Mouse (Mus musculus) erythroblast, embryonic 14.5 days (primary cell): ENCODE results near the gene Wdfy4. TPM values are rescaled to one million over a fixed set of nuclear protein-coding genes. Genes with fewer than 3 reads are reported as not detected.

Experiments used
- H3K27me3 ChIP-seq: 2 replicates; pipeline ENCODE4 v1.6.1; 2012; ENCODE audit warnings: inconsistent platforms; ENCODE audit not compliant: control insufficient read depth
- H3K36me3 ChIP-seq: 2 replicates; pipeline ENCODE4 v1.6.1; 2012; ENCODE audit warnings: mild to moderate bottlenecking, inconsistent platforms; ENCODE audit not compliant: control insufficient read depth
- H3K4me1 ChIP-seq: 2 replicates; pipeline ENCODE4 v1.6.1; 2012; ENCODE audit warnings: inconsistent platforms; ENCODE audit not compliant: control insufficient read depth
- H3K4me3 ChIP-seq: replicated peaks from 2 replicates; pipeline ENCODE3; 2012; ENCODE audit warnings: moderate library complexity, mild to moderate bottlenecking, inconsistent platforms
- H3K9me3 ChIP-seq: 2 replicates; pipeline ENCODE4 v1.6.1; 2012; ENCODE audit warnings: low read length, inconsistent platforms, mixed read lengths; ENCODE audit not compliant: control insufficient read depth
- GATA1 ChIP-seq: IDR thresholded peaks from 2 replicates; pipeline ENCODE4 v1.6.1; 2012; ENCODE audit warnings: low read length, inconsistent platforms, mixed read lengths
- TAL1 ChIP-seq: IDR thresholded peaks from 3 replicates; pipeline ENCODE4 v1.6.1; 2012; ENCODE audit warnings: low read length, inconsistent platforms, mixed read lengths
- polyA plus RNA-seq: library from polyadenylated mRNA; stranded (reverse); fragments of >175 nt; gene quantifications from 2 replicates; pipeline ENCODE4 v1.2.3, GENCODE M21; 2012

The Wdfy4 gene
- 0.02 and 0.04 TPM in 2 replicates for polyA plus RNA-seq

- TF ChIP-seq TAL1 = no peak
- TF ChIP-seq GATA1 = no peak
Measured at GRCm38 (mm10) chr14:33185068-33185800, at the start of gene Wdfy4. Gene Wdfy4 (minus strand): TSS chr14:33185508.

GRCm38 (mm10) chr14:33232048-33232447 is 46.7 kb upstream of the Wdfy4 start:
- H3K4me3 ChIP-seq = no peak overlapping the region
- no peaks in the 10 kb centered on the region for H3K27me3 ChIP-seq
- H3K9me3 ChIP-seq = no peaks in the 10 kb centered on the region
- H3K4me1 ChIP-seq = no peaks in the 10 kb centered on the region
- no peaks in the 10 kb centered on the region for H3K36me3 ChIP-seq
- TF ChIP-seq TAL1 (no peak), GATA1 (no peak)

More at GRCm38 (mm10) chr14:33185068-33185800, at the start of gene Wdfy4:
- Histone ChIP-seq H3K4me1 (no peaks in the 10 kb centered on the region), H3K36me3 (no peaks in the 10 kb centered on the region), H3K9me3 (peaks cover 2% of the 10 kb centered on the region; the same call in 1 of the 2 replicates), H3K4me3 (peak within 1 kb of the TSS; percentile 4), H3K27me3 (no peaks in the 10 kb centered on the region)

- H3K4me1 ChIP-seq = no peaks in the 10 kb centered on the region
- H3K36me3 ChIP-seq = no peaks in the 10 kb centered on the region
- TF ChIP-seq TAL1 (no peak), GATA1 (no peak)
- H3K4me3 ChIP-seq = no peak overlapping the region
- H3K9me3 ChIP-seq = no peaks in the 10 kb centered on the region
- H3K27me3 ChIP-seq = no peaks in the 10 kb centered on the region
Measured at GRCm38 (mm10) chr14:33231311-33231710, 46.0 kb upstream of the Wdfy4 start.

- no peak for TF ChIP-seq TAL1
- no peak for TF ChIP-seq GATA1
- H3K27me3 ChIP-seq = no peaks in the 10 kb centered on the region
- H3K36me3 ChIP-seq = no peaks in the 10 kb centered on the region
- no peak overlapping the region for H3K4me3 ChIP-seq
- H3K9me3 ChIP-seq = no peaks in the 10 kb centered on the region
- no peaks in the 10 kb centered on the region for H3K4me1 ChIP-seq
Measured at GRCm38 (mm10) chr14:33230672-33231071, 45.4 kb upstream of the Wdfy4 start.

GRCm38 (mm10) chr14:33225235-33225634 is 39.9 kb upstream of the Wdfy4 start:
- no peaks in the 10 kb centered on the region for H3K27me3 ChIP-seq
- TF ChIP-seq GATA1 (no peak), TAL1 (no peak)
- H3K4me3 ChIP-seq = no peak overlapping the region
- no peaks in the 10 kb centered on the region for H3K4me1 ChIP-seq
- no peaks in the 10 kb centered on the region for H3K36me3 ChIP-seq
- H3K9me3 ChIP-seq = no peaks in the 10 kb centered on the region

GRCm38 (mm10) chr14:33216343-33217208 is 31.3 kb upstream of the Wdfy4 start:
- H3K27me3 ChIP-seq = no peaks in the 10 kb centered on the region; the same call in 1 of the 2 replicates
- no peaks in the 10 kb centered on the region for H3K9me3 ChIP-seq
- no peak overlapping the region for H3K4me3 ChIP-seq
- TF ChIP-seq GATA1 (no peak), TAL1 (no peak)
- no peaks in the 10 kb centered on the region for H3K36me3 ChIP-seq
- peaks cover 16% of the 10 kb centered on the region for H3K4me1 ChIP-seq

GRCm38 (mm10) chr14:33215163-33215562 is 29.9 kb upstream of the Wdfy4 start:
- no peak for TF ChIP-seq GATA1
- no peak for TF ChIP-seq TAL1
- Histone ChIP-seq H3K4me3 (no peak overlapping the region), H3K9me3 (no peaks in the 10 kb centered on the region), H3K36me3 (no peaks in the 10 kb centered on the region), H3K27me3 (no peaks in the 10 kb centered on the region; the same call in 1 of the 2 replicates), H3K4me1 (peaks cover 16% of the 10 kb centered on the region)

GRCm38 (mm10) chr14:33214767-33215128 is 29.4 kb upstream of the Wdfy4 start:
- no peaks in the 10 kb centered on the region; the same call in 1 of the 2 replicates for H3K27me3 ChIP-seq
- H3K4me1 ChIP-seq = peaks cover 16% of the 10 kb centered on the region
- no peak overlapping the region for H3K4me3 ChIP-seq
- H3K9me3 ChIP-seq = no peaks in the 10 kb centered on the region
- no peaks in the 10 kb centered on the region for H3K36me3 ChIP-seq
- no peak for TF ChIP-seq TAL1
- no peak for TF ChIP-seq GATA1
